Mouse (Mus musculus) spleen, adult 2 months (tissue): ENCODE data around the gene Nek7. TPM values are rescaled to one million over a fixed set of nuclear protein-coding genes. Genes with fewer than 3 reads are reported as not detected.

Experiments
- DNase-seq, 2 experiments: peaks; one replicate each; pipeline versions ENCODE4 v3.0.0 to v3.0.0-alpha.2; 2012 to 2021; ENCODE audit warnings: low spot score in 2 of 2, low read depth in 1 of 2
- H3K27ac ChIP-seq: fragments of 200-500 bp; 2 replicates; pipeline ENCODE4 v1.5.1; 2012; ENCODE audit warnings: low read length, inconsistent platforms; ENCODE audit not compliant: insufficient read depth
- H3K27me3 ChIP-seq: fragments of 200-500 bp; 2 replicates; pipeline ENCODE4 v1.6.1; 2012; ENCODE audit warnings: mild to moderate bottlenecking, moderate library complexity, low read length, inconsistent platforms; ENCODE audit not compliant: control insufficient read depth, insufficient read depth
- H3K36me3 ChIP-seq: fragments of 200-500 bp; 2 replicates; pipeline ENCODE4 v1.6.1; 2012; ENCODE audit warnings: mild to moderate bottlenecking, low read length, inconsistent platforms; ENCODE audit not compliant: control insufficient read depth, insufficient read depth
- H3K4me1 ChIP-seq: fragments of 200-500 bp; 2 replicates; pipeline ENCODE4 v1.6.1; 2011; ENCODE audit warnings: inconsistent platforms; ENCODE audit not compliant: control insufficient read depth, insufficient read depth, insufficient read length
- H3K4me3 ChIP-seq: fragments of 200-500 bp; 2 replicates; pipeline ENCODE4 v1.5.1; 2011; ENCODE audit warnings: mild to moderate bottlenecking, inconsistent platforms; ENCODE audit not compliant: insufficient read depth, insufficient read length; ENCODE audit errors: extremely low read depth
- CTCF ChIP-seq: fragments of 200-500 bp; IDR thresholded peaks from 2 replicates; pipeline ENCODE4 v1.5.1; 2011; ENCODE audit warnings: mild to moderate bottlenecking, inconsistent platforms; ENCODE audit not compliant: insufficient read depth, insufficient read length, insufficient replicate concordance; ENCODE audit errors: extremely low read depth
- POLR2A ChIP-seq: fragments of 200-500 bp; IDR thresholded peaks from 2 replicates; pipeline ENCODE4 v1.6.1; 2011; ENCODE audit warnings: low read depth, low read length, inconsistent platforms
- WGBS: fragments of 180-500 bp; shearing (Covaris S2); methylation state at CpG from one replicate; pipeline ENCODE4 v1.1.7; 2018; 5-methylcytosine and 5-hydroxymethylcytosine counted together
- polyA plus RNA-seq: library from polyadenylated mRNA; depleted of rRNA; stranded (reverse); fragments of >200 nt; gene quantifications from 2 replicates; pipeline ENCODE4 v1.2.3, GENCODE M21; 2012

Gene Nek7
- polyA plus RNA-seq, 1 experiment, result 6.5 TPM

GRCm38 (mm10) chr1:138576066-138576697 lies 43.8 kb downstream of the Nek7 start:
- Histone ChIP-seq H3K27me3 (no peaks in the 10 kb centered on the region), H3K4me3 (no peak overlapping the region), H3K27ac (no peak overlapping the region), H3K36me3 (0 out of 2 replicates have a peak, but pooled peaks cover 2% of the 10 kb centered on the region), H3K4me1 (no peaks in the 10 kb centered on the region)
- 93% methylated on average over 8 of the region's 8 CpGs for WGBS
- TF ChIP-seq CTCF (no peak), POLR2A (no peak)
- no peak for DNase-seq

- no peak overlapping the region for H3K4me3 ChIP-seq
- 0 out of 2 replicates have a peak, but pooled peaks cover 2% of the 10 kb centered on the region for H3K36me3 ChIP-seq
- WGBS, result 95% methylated on average over 2 of the region's 2 CpGs
- H3K27ac ChIP-seq, result no peak overlapping the region
- no peaks in the 10 kb centered on the region for H3K4me1 ChIP-seq
- H3K27me3 ChIP-seq, result no peaks in the 10 kb centered on the region
- DNase-seq, result no peak
- no peak for TF ChIP-seq CTCF
- TF ChIP-seq POLR2A, result no peak
Observed at GRCm38 (mm10) chr1:138575629-138576028, 44.3 kb downstream of the Nek7 start.

GRCm38 (mm10) chr1:138571565-138572361 lies 48.2 kb downstream of the Nek7 start:
- no peak for TF ChIP-seq CTCF
- TF ChIP-seq POLR2A, result no peak
- WGBS, result 95% methylated on average over 22 of the region's 22 CpGs
- no peak overlapping the region for H3K27ac ChIP-seq
- no peaks in the 10 kb centered on the region for H3K4me1 ChIP-seq
- H3K4me3 ChIP-seq, result no peak overlapping the region
- DNase-seq, result no peak
- no peaks in the 10 kb centered on the region for H3K27me3 ChIP-seq
- H3K36me3 ChIP-seq, result peaks cover 2% of the 10 kb centered on the region; the same call in 1 of the 2 replicates

- Histone ChIP-seq H3K4me3 (no peak overlapping the region), H3K4me1 (no peaks in the 10 kb centered on the region), H3K27ac (no peak overlapping the region), H3K36me3 (peaks cover 2% of the 10 kb centered on the region; the same call in 1 of the 2 replicates), H3K27me3 (no peaks in the 10 kb centered on the region)
- no peak for DNase-seq
- no peak for TF ChIP-seq POLR2A
- no peak for TF ChIP-seq CTCF
- 82% methylated on average over 2 of the region's 2 CpGs for WGBS
Observed at GRCm38 (mm10) chr1:138571038-138571441, 48.9 kb downstream of the Nek7 start.

GRCm38 (mm10) chr1:138568434-138569232 lies 51.3 kb downstream of the Nek7 start:
- TF ChIP-seq POLR2A (no peak), CTCF (no peak)
- Histone ChIP-seq H3K36me3 (no peaks in the 10 kb centered on the region; the same call in 1 of the 2 replicates), H3K27ac (no peak overlapping the region), H3K4me1 (no peaks in the 10 kb centered on the region), H3K27me3 (no peaks in the 10 kb centered on the region), H3K4me3 (no peak overlapping the region)
- no peak for DNase-seq
- WGBS, result 89% methylated on average over 6 of the region's 6 CpGs

GRCm38 (mm10) chr1:138567946-138568345 lies 52.0 kb downstream of the Nek7 start:
- H3K27me3 ChIP-seq, result no peaks in the 10 kb centered on the region
- H3K27ac ChIP-seq, result no peak overlapping the region
- WGBS, result 86% methylated on average over 9 of the region's 9 CpGs
- no peaks in the 10 kb centered on the region for H3K4me1 ChIP-seq
- no peak for DNase-seq
- no peaks in the 10 kb centered on the region; the same call in 1 of the 2 replicates for H3K36me3 ChIP-seq
- no peak for TF ChIP-seq CTCF
- no peak overlapping the region for H3K4me3 ChIP-seq
